ENCODE assay signal across 19 mouse cellular contexts in genomic region chr13:113903255-113903654, GRCm38 (mm10).
DNase-seq lines count a peak whose midpoint lies in the region; ATAC-seq and TF ChIP-seq lines count a peak whose summit lies in the region.
"Had no signal": no experiment of that assay in that cellular context is flagged by ENCODE, and none has a peak within 500 bp of the region (broad histone marks: within the 10 kb centered on the region; RNA-seq: fewer than 3 reads in every experiment).

No protein-coding gene starts in this region.

- no peaks in the 10 kb centered on the region for H3K9me3 ChIP-seq in heart, embryonic 11.5 days (replicated peaks; ENCODE audit: control insufficient read depth, low read length)
- no peaks in the 10 kb centered on the region for H3K9me3 ChIP-seq in heart, embryonic 16.5 days (replicated peaks; ENCODE audit: control insufficient read depth, low read length)
- no peaks in the 10 kb centered on the region for H3K9me3 ChIP-seq in MEL (replicated peaks; ENCODE audit: insufficient read depth, low read length)
- no peaks in the 10 kb centered on the region for H3K9me3 ChIP-seq in liver, embryonic 14.5 days (ENCODE audit: control insufficient read depth, low read length)
- no peaks in the 10 kb centered on the region for H3K9me3 ChIP-seq in forebrain, embryonic 14.5 days (replicated peaks; ENCODE audit: control insufficient read depth, low read length)
- H3K9me3 ChIP-seq: embryonic facial prominence, embryonic 13.5 days; forebrain, embryonic 12.5 days; hindbrain, embryonic 15.5 days had no signal

- no peak overlapping the region for H3K9ac ChIP-seq in heart, embryonic 11.5 days (ENCODE audit: low read depth, low read length)
- no peak overlapping the region for H3K9ac ChIP-seq in heart, embryonic 16.5 days (ENCODE audit: low read length)
- H3K9ac ChIP-seq in MEL (ENCODE audit: control insufficient read depth, low read depth, low read length, poor library complexity, severe bottlenecking), result peak overlapping the region; percentile 15
- H3K9ac ChIP-seq in liver, embryonic 14.5 days (replicated peaks), result no peak overlapping the region
- no peak overlapping the region for H3K9ac ChIP-seq in forebrain, embryonic 14.5 days (ENCODE audit: low read length)
- H3K9ac ChIP-seq: embryonic facial prominence, embryonic 13.5 days; forebrain, embryonic 12.5 days; hindbrain, embryonic 15.5 days had no signal

- no peak for DNase-seq in heart, postnatal 10 days
- no peak for DNase-seq in heart, adult 9 months (ENCODE audit: low spot score in 2 of 2)
- DNase-seq in MEL (ENCODE audit: low read depth, low spot score), result peak; percentile 89
- no peak for DNase-seq in liver, embryonic 14.5 days (ENCODE audit: low read depth in 3 of 3, low spot score in 3 of 3)
- DNase-seq in right cerebral cortex, postnatal 14 days, result no peak
- DNase-seq in forebrain, embryonic 14.5 days (ENCODE audit: low spot score), result no peak
- DNase-seq: adrenal gland, postnatal 10 days; cerebellum, adult 11-12 months; cerebellum, adult 9-10 months; cerebellum, postnatal 25 days; gastrocnemius, postnatal 36 days; heart, adult 11 months; kidney, adult 2 months had no signal

- peak; percentile 83 to 87 for TF ChIP-seq EP300 in MEL (IDR thresholded peaks at IDR 0.05; ENCODE audit: low read depth in 1 of 2, low read length in 2 of 2)
- no peak for TF ChIP-seq EP300 in liver, embryonic 14.5 days (IDR thresholded peaks at IDR 0.05; ENCODE audit: low read depth)

- no peaks in the 10 kb centered on the region for H3K27me3 ChIP-seq in heart, embryonic 11.5 days (ENCODE audit: control insufficient read depth, insufficient read depth, low read length)
- no peaks in the 10 kb centered on the region for H3K27me3 ChIP-seq in heart, embryonic 16.5 days (ENCODE audit: control insufficient read depth, insufficient read depth, low read length)
- H3K27me3 ChIP-seq in MEL (ENCODE audit: control insufficient read depth in 1 of 2, insufficient read depth in 2 of 2, low read length in 2 of 2), result no peaks in the 10 kb centered on the region
- no peaks in the 10 kb centered on the region for H3K27me3 ChIP-seq in liver, embryonic 14.5 days (ENCODE audit: control insufficient read depth, insufficient read depth, low read length)
- no peaks in the 10 kb centered on the region for H3K27me3 ChIP-seq in forebrain, embryonic 14.5 days (replicated peaks; ENCODE audit: control insufficient read depth, insufficient read depth, low read length)
- H3K27me3 ChIP-seq: embryonic facial prominence, embryonic 13.5 days; forebrain, embryonic 12.5 days; hindbrain, embryonic 15.5 days had no signal

- no peak for ATAC-seq in heart, embryonic 11.5 days (replicated peaks; ENCODE audit: insufficient number of reproducible peaks, low FRiP score, low TSS enrichment)
- peak; percentile 32; the same call in 1 of the 2 replicates for ATAC-seq in heart, embryonic 16.5 days (replicated peaks; ENCODE audit: extremely low read depth, insufficient read depth, low FRiP score)
- peak; percentile 31; the same call in 1 of the 2 replicates for ATAC-seq in liver, embryonic 14.5 days (ENCODE audit: insufficient read depth)
- ATAC-seq in forebrain, embryonic 14.5 days, result no peak
- ATAC-seq: intestine, embryonic 16.5 days had no signal

- no peak for TF ChIP-seq POLR2A in MEL (IDR thresholded peaks at IDR 0.05; ENCODE audit: control insufficient read depth in 1 of 2, insufficient read depth in 1 of 2, low read depth in 1 of 2, low read length in 2 of 2, poor library complexity in 1 of 2)

- 0 out of 2 replicates have a peak overlapping the region, but pooled peaks have one; percentile 23 for H3K4me2 ChIP-seq in heart, embryonic 11.5 days
- H3K4me2 ChIP-seq in heart, embryonic 16.5 days (ENCODE audit: low read depth, low read length), result peak overlapping the region; percentile 12; the same call in 1 of the 2 replicates
- H3K4me2 ChIP-seq in liver, embryonic 14.5 days (ENCODE audit: low read depth), result no peak overlapping the region
- no peak overlapping the region for H3K4me2 ChIP-seq in forebrain, embryonic 14.5 days (ENCODE audit: low read length)
- H3K4me2 ChIP-seq: embryonic facial prominence, embryonic 13.5 days; forebrain, embryonic 12.5 days; hindbrain, embryonic 15.5 days had no signal

- no peak for TF ChIP-seq CTCF in MEL (IDR thresholded peaks at IDR 0.05 in 2 of 3, conservative IDR thresholded peaks at IDR 0.05 in 1 of 3; ENCODE audit: control insufficient read depth in 1 of 3, insufficient read depth in 1 of 3, low read depth in 2 of 3, low read length in 3 of 3, poor library complexity in 1 of 3, severe bottlenecking in 1 of 3)
- no peak for TF ChIP-seq CTCF in liver, embryonic 14.5 days (IDR thresholded peaks at IDR 0.05; ENCODE audit: low read depth)

- H3K4me1 ChIP-seq in heart, embryonic 11.5 days (ENCODE audit: control insufficient read depth, insufficient read depth, low read length), result peaks cover 13% of the 10 kb centered on the region
- peaks cover 15% of the 10 kb centered on the region for H3K4me1 ChIP-seq in heart, embryonic 16.5 days (ENCODE audit: control insufficient read depth, insufficient read depth, low read length)
- peaks cover 18 to 22% of the 10 kb centered on the region in 2 experiments for H3K4me1 ChIP-seq in MEL (ENCODE audit: control insufficient read depth in 1 of 2, insufficient read depth in 2 of 2, low read length in 2 of 2)
- peaks cover 0 to 14% of the 10 kb centered on the region in 2 experiments; a peak in 3 of 4 replicates for H3K4me1 ChIP-seq in liver, embryonic 14.5 days (replicated peaks; ENCODE audit: control insufficient read depth in 2 of 2, insufficient read depth in 2 of 2, low read length in 1 of 2)
- no peaks in the 10 kb centered on the region for H3K4me1 ChIP-seq in forebrain, embryonic 14.5 days (ENCODE audit: control insufficient read depth, insufficient read depth, low read length)
- H3K4me1 ChIP-seq: embryonic facial prominence, embryonic 13.5 days; forebrain, embryonic 12.5 days; hindbrain, embryonic 15.5 days had no signal

- H3K36me3 ChIP-seq in heart, embryonic 11.5 days (ENCODE audit: control insufficient read depth, insufficient read depth, low read length), result no peaks in the 10 kb centered on the region
- H3K36me3 ChIP-seq in heart, embryonic 16.5 days (ENCODE audit: control insufficient read depth, insufficient read depth), result no peaks in the 10 kb centered on the region
- peaks cover 0 to 31% of the 10 kb centered on the region in 2 experiments; a peak in 2 of 4 replicates for H3K36me3 ChIP-seq in MEL (ENCODE audit: control insufficient read depth in 1 of 2, insufficient read depth in 2 of 2, low read length in 2 of 2)
- no peaks in the 10 kb centered on the region for H3K36me3 ChIP-seq in liver, embryonic 14.5 days (replicated peaks; ENCODE audit: control insufficient read depth, insufficient read depth, low read depth)
- no peaks in the 10 kb centered on the region for H3K36me3 ChIP-seq in forebrain, embryonic 14.5 days (ENCODE audit: control insufficient read depth, insufficient read depth, low read length)
- H3K36me3 ChIP-seq: embryonic facial prominence, embryonic 13.5 days; forebrain, embryonic 12.5 days; hindbrain, embryonic 15.5 days had no signal

- TF ChIP-seq RAD21 in MEL (IDR thresholded peaks at IDR 0.05; ENCODE audit: low read depth, low read length), result no peak

- H3K79me2 ChIP-seq in MEL (ENCODE audit: control insufficient read depth, insufficient read depth, low read length, poor library complexity), result no peaks in the 10 kb centered on the region

- intact Hi-C loops in heart, postnatal 10 days (cut with DNase I), result no loop called here

- WGBS in heart, embryonic 11.5 days (ENCODE audit: insufficient replicate concordance), result 28% methylated on average over 6 of the region's 6 CpGs
- 22% methylated on average over 6 of the region's 6 CpGs for WGBS in heart, embryonic 16.5 days
- 26% methylated on average over 6 of the region's 6 CpGs for WGBS in liver, embryonic 14.5 days (ENCODE audit: insufficient replicate concordance)
- WGBS in forebrain, embryonic 14.5 days, result 93% methylated on average over 6 of the region's 6 CpGs

- H3K27ac ChIP-seq in heart, embryonic 11.5 days (ENCODE audit: low read depth, low read length), result 0 out of 2 replicates have a peak overlapping the region, but pooled peaks have one; percentile 12
- H3K27ac ChIP-seq in heart, embryonic 16.5 days (ENCODE audit: low read length), result no peak overlapping the region
- H3K27ac ChIP-seq in MEL (ENCODE audit: control insufficient read depth, low read depth, low read length), result peak overlapping the region; percentile 56
- H3K27ac ChIP-seq in liver, embryonic 14.5 days, result no peak overlapping the region
- no peak overlapping the region for H3K27ac ChIP-seq in forebrain, embryonic 14.5 days (ENCODE audit: low read depth, low read length)
- H3K27ac ChIP-seq: embryonic facial prominence, embryonic 13.5 days; forebrain, embryonic 12.5 days; hindbrain, embryonic 15.5 days had no signal

- H3K4me3 ChIP-seq in heart, embryonic 11.5 days (ENCODE audit: low read depth, low read length), result no peak overlapping the region
- H3K4me3 ChIP-seq in heart, embryonic 16.5 days (ENCODE audit: low read length), result no peak overlapping the region
- H3K4me3 ChIP-seq in MEL (ENCODE audit: control insufficient read depth in 1 of 2, insufficient read depth in 1 of 2, low read depth in 2 of 2, low read length in 2 of 2), result peak overlapping the region; percentile 19 to 22
- no peak overlapping the region for H3K4me3 ChIP-seq in liver, embryonic 14.5 days (ENCODE audit: insufficient read depth in 1 of 2, low read depth in 2 of 2, low read length in 2 of 2)
- H3K4me3 ChIP-seq in forebrain, embryonic 14.5 days (ENCODE audit: low read depth, low read length), result no peak overlapping the region
- H3K4me3 ChIP-seq: embryonic facial prominence, embryonic 13.5 days; forebrain, embryonic 12.5 days; hindbrain, embryonic 15.5 days had no signal

TF ChIP-seq in MEL, 35 proteins besides CTCF, POLR2A, EP300 and RAD21 (continues in another document):
- no peak for TF ChIP-seq USF1 (IDR thresholded peaks at IDR 0.05; ENCODE audit: low read depth, low read length)
- TF ChIP-seq E2F4 (IDR thresholded peaks at IDR 0.05; ENCODE audit: borderline replicate concordance, low read depth, low read length), result no peak
- TF ChIP-seq MYC (IDR thresholded peaks at IDR 0.05; ENCODE audit: low read depth, low read length), result peak; percentile 47; the same call in 1 of the 2 replicates
- TF ChIP-seq POLR2AphosphoS2 (IDR thresholded peaks at IDR 0.05; ENCODE audit: low read length), result no peak
- TF ChIP-seq TBP (IDR thresholded peaks at IDR 0.05; ENCODE audit: low read depth, low read length), result peak; percentile 19; the same call in 1 of the 2 replicates
- TF ChIP-seq ZMIZ1 (IDR thresholded peaks at IDR 0.05; ENCODE audit: low read depth, low read length), result no peak
- peak; percentile 60 for TF ChIP-seq RCOR1 (IDR thresholded peaks at IDR 0.05; ENCODE audit: low read depth, low read length)
- TF ChIP-seq BHLHE40 (IDR thresholded peaks at IDR 0.05; ENCODE audit: borderline replicate concordance, low read depth, low read length), result no peak
- no peak for TF ChIP-seq SMC3 (IDR thresholded peaks at IDR 0.05; ENCODE audit: low read depth, low read length)
- no peak for TF ChIP-seq HCFC1 (IDR thresholded peaks at IDR 0.05; ENCODE audit: low read depth, low read length)
- TF ChIP-seq ETS1 (IDR thresholded peaks at IDR 0.05; ENCODE audit: low read depth, low read length), result peak; percentile 67
- TF ChIP-seq MAFK (IDR thresholded peaks at IDR 0.05; ENCODE audit: borderline replicate concordance, low read depth, low read length), result no peak

Comparison
In these comparisons a context has a peak if more than half of its experiments do, and no peak if none do; other contexts are left out.
1. ATAC-seq: peak in heart, embryonic 16.5 days (single experiment) and liver, embryonic 14.5 days (single experiment); none in heart, embryonic 11.5 days (single experiment) and forebrain, embryonic 14.5 days (single experiment).
2. H3K27ac ChIP-seq: peak in heart, embryonic 11.5 days (single experiment) and MEL (single experiment); none in heart, embryonic 16.5 days (single experiment), liver, embryonic 14.5 days (single experiment) and forebrain, embryonic 14.5 days (single experiment).
3. H3K4me2 ChIP-seq: peak in heart, embryonic 11.5 days (single experiment) and heart, embryonic 16.5 days (single experiment); none in liver, embryonic 14.5 days (single experiment) and forebrain, embryonic 14.5 days (single experiment).
4. H3K4me3 ChIP-seq: peak in MEL (2 of 2); none in heart, embryonic 11.5 days (single experiment), heart, embryonic 16.5 days (single experiment), liver, embryonic 14.5 days (0 of 2) and forebrain, embryonic 14.5 days (single experiment).